Mouse (Mus musculus) neural tube, embryonic 14.5 days (tissue): Measurements from ENCODE around the gene Nt5c2. TPM values are rescaled to one million over a fixed set of nuclear protein-coding genes. Genes with fewer than 3 reads are reported as not detected.
A peak's percentile ranks its signal among the peaks of the same experiment; 100 is the strongest.

Source experiments
- ATAC-seq: fragments of 200-750 bp; cut with Nextera tagmentation; 2 replicates; pipeline ENCODE4 v1.8.0; 2017; ENCODE audit warnings: low read depth, mild to moderate bottlenecking, moderate TSS enrichment, moderate library complexity
- H3K27ac ChIP-seq: fragments of 300-500 bp; sonication (generic); 2 replicates; pipeline ENCODE4 v1.5.1; 2014; ENCODE audit warnings: low read depth, mild to moderate bottlenecking, control low read depth, low read length, moderate library complexity, mixed read lengths
- H3K27me3 ChIP-seq: fragments of 300-500 bp; sonication (generic); 2 replicates; pipeline ENCODE4 v1.6.1; 2014; ENCODE audit warnings: low read length; ENCODE audit not compliant: control insufficient read depth, insufficient read depth
- H3K36me3 ChIP-seq: fragments of 300-500 bp; sonication (generic); 2 replicates; pipeline ENCODE4 v1.6.1; 2014; ENCODE audit warnings: low read length, mixed read lengths; ENCODE audit not compliant: control insufficient read depth, insufficient read depth
- H3K4me1 ChIP-seq: fragments of 300-500 bp; sonication (generic); 2 replicates; pipeline ENCODE4 v1.6.1; 2014; ENCODE audit warnings: low read length; ENCODE audit not compliant: control insufficient read depth, insufficient read depth
- H3K4me2 ChIP-seq: fragments of 300-500 bp; sonication (generic); 2 replicates; pipeline ENCODE4 v1.6.1; 2014; ENCODE audit warnings: mild to moderate bottlenecking, low read depth, low read length, control low read depth
- H3K4me3 ChIP-seq: fragments of 300-500 bp; sonication (generic); 2 replicates; pipeline ENCODE4 v1.5.1; 2014; ENCODE audit warnings: low read depth, low read length, control low read depth, mixed read lengths
- H3K9ac ChIP-seq: fragments of 300-500 bp; sonication (generic); replicated peaks from 2 replicates; pipeline ENCODE4 v1.6.1; 2014; ENCODE audit warnings: low read depth, mild to moderate bottlenecking, control low read depth, low read length, mixed read lengths
- H3K9me3 ChIP-seq: fragments of 300-500 bp; sonication (generic); 2 replicates; pipeline ENCODE4 v1.6.1; 2016; ENCODE audit warnings: low read length; ENCODE audit not compliant: control insufficient read depth
- WGBS: fragments of 180-500 bp; shearing (Covaris S2); extraction: QIAGEN DNeasy Blood & Tissue Kit; methylation state at CpG from one replicate; pipeline ENCODE4 v1.1.7; 2014; 5-methylcytosine and 5-hydroxymethylcytosine counted together
- polyA plus RNA-seq: library from polyadenylated mRNA; unstranded; fragments of >200 nt; fragmentation: Nextera tagmentation; extraction: Ambion mirVana; gene quantifications from 2 replicates; pipeline ENCODE4 v1.2.1, GENCODE M21; 2014

The Nt5c2 gene
- polyA plus RNA-seq, 1 experiment from 2014 or later = 80.3 TPM

DNA sequence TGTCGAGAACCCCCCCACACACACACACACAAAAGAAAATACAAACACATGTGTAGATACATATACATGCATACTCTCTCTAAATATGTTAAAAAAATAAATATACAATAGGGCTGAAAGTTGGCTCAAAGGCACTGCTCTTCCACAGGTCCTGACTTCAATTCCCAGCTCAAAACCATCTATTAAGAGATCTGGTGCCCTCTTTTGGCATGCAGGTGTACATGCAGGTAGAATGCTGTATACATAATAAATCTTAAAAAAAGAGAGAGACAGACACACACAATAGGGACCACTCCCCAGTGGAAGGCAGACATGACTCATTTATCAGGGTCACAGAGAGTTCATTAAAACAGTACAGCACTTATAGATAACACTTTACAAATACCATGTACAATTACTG lies 31.4 kb upstream of the Nt5c2 start:
- H3K36me3 ChIP-seq = no peaks in the 10 kb centered on the region; the same call in 1 of the 2 replicates
- WGBS = 81% methylated on average over 1 of the region's 1 CpGs
- H3K27me3 ChIP-seq = no peaks in the 10 kb centered on the region
- no peaks in the 10 kb centered on the region for H3K9me3 ChIP-seq
- H3K9ac ChIP-seq = no peak overlapping the region
- H3K4me2 ChIP-seq = no peak overlapping the region
- peaks cover 12% of the 10 kb centered on the region for H3K4me1 ChIP-seq
- no peak overlapping the region for H3K27ac ChIP-seq
- no peak for ATAC-seq
- H3K4me3 ChIP-seq = no peak overlapping the region

DNA sequence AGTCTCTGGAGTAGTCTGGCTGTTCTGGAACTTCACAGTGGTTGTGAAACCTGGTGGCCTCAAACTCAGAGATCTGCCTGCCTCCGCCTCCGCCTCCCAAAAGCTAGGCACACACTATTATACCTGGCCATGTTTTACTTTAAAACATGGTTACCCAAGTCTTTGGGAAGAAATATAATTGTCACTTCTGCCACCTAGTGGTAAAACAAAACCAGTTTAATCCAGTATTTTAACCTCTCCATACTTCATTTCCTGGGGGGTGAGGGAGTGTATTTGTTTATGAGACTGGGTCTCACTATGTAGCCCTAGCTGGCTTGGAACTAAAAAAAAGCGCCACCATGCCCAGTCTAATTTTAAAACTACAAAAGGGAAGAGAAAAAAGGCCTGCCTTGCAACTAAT lies 28.7 kb upstream of the Nt5c2 start:
- WGBS = 85% methylated on average over 3 of the region's 3 CpGs
- H3K4me2 ChIP-seq = no peak overlapping the region
- H3K9ac ChIP-seq = no peak overlapping the region
- H3K9me3 ChIP-seq = no peaks in the 10 kb centered on the region
- H3K4me3 ChIP-seq = no peak overlapping the region
- ATAC-seq = no peak
- H3K27ac ChIP-seq = no peak overlapping the region
- H3K36me3 ChIP-seq = peaks cover 16% of the 10 kb centered on the region
- no peaks in the 10 kb centered on the region for H3K27me3 ChIP-seq
- no peaks in the 10 kb centered on the region for H3K4me1 ChIP-seq

DNA sequence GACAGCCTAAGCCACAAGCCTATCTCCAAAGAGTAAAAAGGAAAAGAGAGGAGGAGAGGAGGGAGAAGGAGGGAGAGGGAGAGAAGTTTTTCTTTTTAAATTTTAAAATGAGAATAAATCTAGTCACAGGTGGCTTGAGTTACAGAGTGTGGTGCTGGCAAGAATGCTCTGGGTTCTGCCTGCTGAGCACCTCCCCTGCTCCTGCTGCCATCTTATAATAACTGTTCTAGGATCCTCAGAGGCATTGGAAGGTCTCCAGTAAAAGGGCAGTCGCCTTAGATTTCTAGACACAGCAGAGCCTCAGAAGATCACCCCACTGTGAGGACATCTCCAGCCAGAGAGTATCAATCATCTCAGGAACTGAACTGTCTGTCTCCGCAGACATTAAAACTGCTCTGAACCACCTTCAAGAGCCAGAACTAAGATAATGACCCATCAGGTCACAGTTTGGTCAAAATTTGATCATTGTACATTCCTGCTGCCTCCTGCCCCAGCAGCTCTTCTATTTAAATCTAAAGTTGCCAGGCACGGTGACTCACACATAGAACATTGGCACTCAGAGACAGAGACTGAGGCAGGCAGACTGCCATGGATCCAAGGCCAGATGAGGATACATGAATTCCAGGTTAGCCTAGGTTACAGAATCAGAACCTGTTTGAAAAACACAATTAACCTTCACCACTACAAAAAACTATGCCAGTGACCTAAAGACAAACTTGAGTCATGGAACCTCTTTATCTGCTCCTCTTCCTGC lies 25.9 kb upstream of the Nt5c2 start:
- H3K36me3 ChIP-seq = peaks cover 24% of the 10 kb centered on the region

GRCm38 (mm10) chr19:47036596-47036995 lies 21.6 kb upstream of the Nt5c2 start:
- ATAC-seq = no peak
- Histone ChIP-seq H3K36me3 (peaks cover 48% of the 10 kb centered on the region), H3K27ac (no peak overlapping the region), H3K9me3 (no peaks in the 10 kb centered on the region), H3K4me1 (no peaks in the 10 kb centered on the region), H3K4me2 (no peak overlapping the region), H3K27me3 (no peaks in the 10 kb centered on the region), H3K4me3 (no peak overlapping the region), H3K9ac (no peak overlapping the region)
- 91% methylated on average over 3 of the region's 3 CpGs for WGBS

More for the DNA sequence above, 25.9 kb upstream of the Nt5c2 start:
- WGBS = 89% methylated on average over 3 of the region's 3 CpGs
- H3K27me3 ChIP-seq = no peaks in the 10 kb centered on the region
- H3K4me2 ChIP-seq = no peak overlapping the region
- no peaks in the 10 kb centered on the region for H3K4me1 ChIP-seq
- ATAC-seq = no peak
- H3K27ac ChIP-seq = no peak overlapping the region
- H3K9me3 ChIP-seq = no peaks in the 10 kb centered on the region
- H3K4me3 ChIP-seq = no peak overlapping the region
- no peak overlapping the region for H3K9ac ChIP-seq

GRCm38 (mm10) chr19:47034916-47035315 lies 20.0 kb upstream of the Nt5c2 start:
- H3K4me1 ChIP-seq = no peaks in the 10 kb centered on the region
- H3K9ac ChIP-seq = no peak overlapping the region
- no peak for ATAC-seq
- no peak overlapping the region for H3K27ac ChIP-seq
- no peak overlapping the region for H3K4me2 ChIP-seq
- WGBS = 98% methylated on average over 4 of the region's 4 CpGs
- H3K36me3 ChIP-seq = peaks cover 42% of the 10 kb centered on the region
- no peak overlapping the region for H3K4me3 ChIP-seq
- H3K27me3 ChIP-seq = no peaks in the 10 kb centered on the region
- H3K9me3 ChIP-seq = no peaks in the 10 kb centered on the region

DNA sequence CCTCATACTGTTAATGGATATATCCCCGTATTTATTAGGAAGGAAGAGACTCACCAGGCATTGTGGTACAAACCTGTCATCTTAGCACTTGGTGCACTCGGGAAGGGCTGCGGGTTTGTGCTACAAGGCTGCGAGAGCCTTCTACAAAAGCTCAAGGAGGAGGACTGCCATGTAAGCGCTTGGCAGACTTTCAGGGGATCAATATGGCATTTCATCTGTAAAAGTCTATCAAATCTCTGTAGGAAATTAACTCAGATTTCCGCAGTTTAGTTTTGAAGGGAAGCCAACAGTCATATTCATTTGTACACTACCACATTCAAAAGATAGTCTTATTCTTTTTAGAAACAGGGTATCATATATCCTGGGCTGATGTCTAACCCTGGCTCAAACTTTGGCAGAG lies 16.8 kb upstream of the Nt5c2 start:
- Histone ChIP-seq H3K4me1 (no peaks in the 10 kb centered on the region), H3K27ac (no peak overlapping the region), H3K27me3 (no peaks in the 10 kb centered on the region), H3K4me3 (no peak overlapping the region), H3K4me2 (no peak overlapping the region), H3K9ac (no peak overlapping the region), H3K9me3 (no peaks in the 10 kb centered on the region), H3K36me3 (peaks cover 29% of the 10 kb centered on the region; the same call in 1 of the 2 replicates)
- WGBS = 92% methylated on average over 6 of the region's 6 CpGs
- ATAC-seq = no peak

DNA sequence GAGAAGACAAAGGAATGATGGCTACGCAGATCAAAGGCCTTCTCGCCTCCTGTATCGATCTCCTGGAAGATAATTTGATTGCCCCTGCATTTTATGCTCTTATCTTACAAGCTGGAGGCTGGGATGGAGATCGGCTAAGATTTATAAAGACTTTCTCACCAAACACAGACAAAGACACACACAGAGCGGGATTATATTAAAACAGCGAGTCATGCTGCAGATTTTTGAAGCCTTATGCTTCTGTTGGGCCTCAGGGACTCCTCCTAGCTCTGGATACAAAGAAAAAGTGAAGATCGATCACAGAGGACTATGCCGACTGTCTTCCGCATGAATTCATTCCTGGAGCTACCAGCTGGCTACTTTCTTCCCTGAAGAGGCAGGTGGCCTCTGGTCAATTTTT lies 14.8 kb upstream of the Nt5c2 start:
- H3K36me3 ChIP-seq = peaks cover 29% of the 10 kb centered on the region; the same call in 1 of the 2 replicates
- no peak overlapping the region for H3K9ac ChIP-seq
- no peak overlapping the region for H3K4me3 ChIP-seq
- H3K4me1 ChIP-seq = no peaks in the 10 kb centered on the region
- H3K27ac ChIP-seq = peak overlapping the region; percentile 53; the same call in 1 of the 2 replicates
- no peaks in the 10 kb centered on the region for H3K27me3 ChIP-seq
- no peak overlapping the region for H3K4me2 ChIP-seq
- no peaks in the 10 kb centered on the region for H3K9me3 ChIP-seq
- no peak for ATAC-seq
- 66% methylated on average over 9 of the region's 9 CpGs for WGBS

- ATAC-seq = no peak
- Histone ChIP-seq H3K4me2 (no peak overlapping the region), H3K27ac (no peak overlapping the region), H3K4me3 (no peak overlapping the region), H3K27me3 (no peaks in the 10 kb centered on the region), H3K9me3 (no peaks in the 10 kb centered on the region), H3K36me3 (peaks cover 47% of the 10 kb centered on the region), H3K9ac (no peak overlapping the region), H3K4me1 (no peaks in the 10 kb centered on the region)
- 80% methylated on average over 4 of the region's 4 CpGs for WGBS
Observed at GRCm38 (mm10) chr19:47026513-47026912, 11.6 kb upstream of the Nt5c2 start.

GRCm38 (mm10) chr19:47024954-47025353 lies 10.0 kb upstream of the Nt5c2 start:
- H3K27ac ChIP-seq = no peak overlapping the region
- H3K4me3 ChIP-seq = no peak overlapping the region
- H3K9ac ChIP-seq = no peak overlapping the region
- WGBS = 88% methylated on average over 10 of the region's 10 CpGs
- peaks cover 59% of the 10 kb centered on the region for H3K36me3 ChIP-seq
- peaks cover 10% of the 10 kb centered on the region; the same call in 1 of the 2 replicates for H3K4me1 ChIP-seq
- H3K9me3 ChIP-seq = no peaks in the 10 kb centered on the region
- no peak for ATAC-seq
- H3K27me3 ChIP-seq = no peaks in the 10 kb centered on the region
- no peak overlapping the region for H3K4me2 ChIP-seq
